Mouse (Mus musculus) CH12.LX (cell line): ENCODE measurements around the gene Cd2. TPM values are rescaled to one million over a fixed set of nuclear protein-coding genes. Genes with fewer than 3 reads are reported as not detected.

Experiments used
- DNase-seq: peaks from one replicate; pipeline ENCODE4 v3.0.0-alpha.2; 2013; ENCODE audit errors: extremely low read depth
- H3K27ac ChIP-seq: 2 replicates; pipeline ENCODE4 v1.5.1; 2012; ENCODE audit warnings: low read depth, mild to moderate bottlenecking, control low read depth, moderate library complexity; ENCODE audit not compliant: insufficient read depth
- H3K27me3 ChIP-seq: replicated peaks from 2 replicates; pipeline ENCODE3; 2012; ENCODE audit warnings: inconsistent platforms
- H3K36me3 ChIP-seq, 2 experiments: replicated peaks in 1 of 2; 2 replicates each; pipeline versions ENCODE3 to v1.6.1; 2012; ENCODE audit warnings: inconsistent platforms in 1 of 2, low read length in 1 of 2, mild to moderate bottlenecking in 1 of 2, mixed read lengths in 1 of 2, moderate library complexity in 1 of 2; ENCODE audit not compliant: control insufficient read depth in 1 of 2, insufficient read depth in 1 of 2
- H3K4me1 ChIP-seq, 2 experiments: 2 replicates each; pipeline ENCODE4 v1.6.1; 2012; ENCODE audit warnings: inconsistent platforms in 1 of 2, moderate library complexity in 1 of 2; ENCODE audit not compliant: insufficient read depth in 2 of 2, control insufficient read depth in 1 of 2
- H3K4me2 ChIP-seq: 2 replicates; pipeline ENCODE4 v1.6.1; 2012; ENCODE audit warnings: low read depth, mild to moderate bottlenecking, control low read depth; ENCODE audit not compliant: poor library complexity, insufficient read depth, severe bottlenecking
- H3K4me3 ChIP-seq, 3 experiments: fragments of 150-350 bp in 1 of 3; sonication (generic) in 1 of 3; replicated peaks in 1 of 3; 2 replicates each; pipeline versions ENCODE3 to v1.5.1; 2011 to 2012; ENCODE audit warnings: low read depth in 2 of 3, low read length in 2 of 3, mild to moderate bottlenecking in 2 of 3, moderate library complexity in 2 of 3, control low read depth in 1 of 3, improper control_type of control experiment in 1 of 3, inconsistent platforms in 1 of 3, mixed read lengths in 1 of 3; ENCODE audit not compliant: poor library complexity in 1 of 3
- H3K79me2 ChIP-seq: replicated peaks from 2 replicates; pipeline ENCODE4 v1.6.1; 2012; ENCODE audit warnings: mild to moderate bottlenecking, moderate library complexity; ENCODE audit not compliant: control insufficient read depth, poor library complexity, insufficient read depth, severe bottlenecking; ENCODE audit errors: extremely low read depth
- H3K9ac ChIP-seq: 2 replicates; pipeline ENCODE4 v1.6.1; 2012; ENCODE audit warnings: low read depth, mild to moderate bottlenecking, control low read depth, moderate library complexity; ENCODE audit not compliant: insufficient read depth
- H3K9me3 ChIP-seq: replicated peaks from 2 replicates; pipeline ENCODE3; 2012; ENCODE audit warnings: low read length, inconsistent platforms, mixed read lengths
- BHLHE40 ChIP-seq: IDR thresholded peaks from 2 replicates; pipeline ENCODE4 v1.6.1; 2011; ENCODE audit warnings: mild to moderate bottlenecking, low read depth, low read length, improper control_type of control experiment
- CHD1 ChIP-seq: IDR thresholded peaks from 2 replicates; pipeline ENCODE4 v1.6.1; 2012; ENCODE audit warnings: low read depth, low read length, improper control_type of control experiment, inconsistent platforms
- CHD2 ChIP-seq: IDR thresholded peaks from 2 replicates; pipeline ENCODE4 v1.6.1; 2011; ENCODE audit warnings: low read length, improper control_type of control experiment
- CTCF ChIP-seq, 2 experiments: IDR thresholded peaks in 1 of 2; conservative IDR thresholded peaks in 1 of 2; 2 replicates each; pipeline ENCODE4 v1.5.1; 2011 to 2012; ENCODE audit warnings: low read depth in 2 of 2, low read length in 2 of 2, improper control_type of control experiment in 1 of 2, inconsistent platforms in 1 of 2, mild to moderate bottlenecking in 1 of 2, moderate library complexity in 1 of 2
- E2F4 ChIP-seq: IDR thresholded peaks from 2 replicates; pipeline ENCODE4 v1.6.1; 2011; ENCODE audit warnings: low read depth, low read length, improper control_type of control experiment; ENCODE audit not compliant: insufficient replicate concordance
- HCFC1 ChIP-seq: IDR thresholded peaks from 2 replicates; pipeline ENCODE4 v1.6.1; 2012; ENCODE audit warnings: low read depth, mild to moderate bottlenecking, inconsistent platforms, low read length, improper control_type of control experiment
- IRF4 ChIP-seq: IDR thresholded peaks from 2 replicates; pipeline ENCODE4 v1.6.1; 2014; ENCODE audit warnings: low read depth, mild to moderate bottlenecking, inconsistent platforms, low read length, improper control_type of control experiment
- JUN ChIP-seq: IDR thresholded peaks from 2 replicates; pipeline ENCODE4 v1.6.1; 2011; ENCODE audit warnings: low read depth, mild to moderate bottlenecking, low read length, improper control_type of control experiment, moderate library complexity; ENCODE audit not compliant: insufficient read depth
- JUND ChIP-seq: conservative IDR thresholded peaks from 2 replicates; pipeline ENCODE4 v1.6.1; 2011; ENCODE audit warnings: low read depth, low read length, improper control_type of control experiment
- KAT2A ChIP-seq: IDR thresholded peaks from 2 replicates; pipeline ENCODE4 v1.6.1; 2012; ENCODE audit warnings: low read length, improper control_type of control experiment, inconsistent platforms; ENCODE audit not compliant: insufficient replicate concordance
- MAZ ChIP-seq: IDR thresholded peaks from 2 replicates; pipeline ENCODE4 v1.6.1; 2012; ENCODE audit warnings: low read depth, mild to moderate bottlenecking, inconsistent platforms, low read length, improper control_type of control experiment, moderate library complexity
- MYC ChIP-seq: IDR thresholded peaks from 2 replicates; pipeline ENCODE4 v1.6.1; 2011; ENCODE audit warnings: low read depth, mild to moderate bottlenecking, improper control_type of control experiment, low read length
- NELFE ChIP-seq: IDR thresholded peaks from 2 replicates; pipeline ENCODE4 v1.6.1; 2011; ENCODE audit warnings: low read depth, low read length, improper control_type of control experiment
- PAX5 ChIP-seq: IDR thresholded peaks from 2 replicates; pipeline ENCODE4 v1.6.1; 2012; ENCODE audit warnings: low read length, inconsistent platforms, mixed read lengths
- POLR2A ChIP-seq: IDR thresholded peaks from 2 replicates; pipeline ENCODE4 v1.6.1; 2011; ENCODE audit warnings: low read depth, mild to moderate bottlenecking, improper control_type of control experiment, low read length
- RAD21 ChIP-seq: IDR thresholded peaks from 2 replicates; pipeline ENCODE4 v1.6.1; 2011; ENCODE audit warnings: low read depth, mild to moderate bottlenecking, low read length, improper control_type of control experiment, moderate library complexity
- SMC3 ChIP-seq: IDR thresholded peaks from 2 replicates; pipeline ENCODE4 v1.6.1; 2011; ENCODE audit warnings: low read depth, low read length, improper control_type of control experiment
- TCF12 ChIP-seq: IDR thresholded peaks from 2 replicates; pipeline ENCODE4 v1.6.1; 2014; ENCODE audit warnings: low read depth, mild to moderate bottlenecking, inconsistent platforms, low read length, improper control_type of control experiment
- UBTF ChIP-seq: IDR thresholded peaks from 2 replicates; pipeline ENCODE4 v1.6.1; 2012; ENCODE audit warnings: low read depth, mild to moderate bottlenecking, inconsistent platforms, low read length, improper control_type of control experiment, moderate library complexity
- ZC3H11A ChIP-seq: IDR thresholded peaks from 2 replicates; pipeline ENCODE4 v1.6.1; 2012; ENCODE audit warnings: low read depth, mild to moderate bottlenecking, inconsistent platforms, low read length, improper control_type of control experiment
- ZKSCAN1 ChIP-seq: IDR thresholded peaks from 2 replicates; pipeline ENCODE4 v1.6.1; 2012; ENCODE audit warnings: low read depth, inconsistent platforms, low read length, improper control_type of control experiment, borderline replicate concordance
- ZMIZ1 ChIP-seq: IDR thresholded peaks from 2 replicates; pipeline ENCODE4 v1.6.1; 2012; ENCODE audit warnings: low read depth, mild to moderate bottlenecking, inconsistent platforms, low read length, improper control_type of control experiment
- ZNF384 ChIP-seq: IDR thresholded peaks from 2 replicates; pipeline ENCODE4 v1.6.1; 2012; ENCODE audit warnings: low read depth, low read length, improper control_type of control experiment, inconsistent platforms
- dilution Hi-C: fragments of 300-500 bp; cut with MboI; formaldehyde crosslinking; loops from 2 replicates; pipeline ENCODE4 v1.14.3; 2020; ENCODE audit warnings: low sequenced_read_pairs; ENCODE audit not compliant: extremely low pct_unique_long_range_greater_than_20kb, extremely low pct_ligation_motif_present
- in situ Hi-C: fragments of 300-500 bp; cut with MboI; formaldehyde crosslinking; loops from 3 replicates; pipeline ENCODE4 v1.14.3; 2019; ENCODE audit warnings: low sequenced_read_pairs, low pct_ligation_motif_present, low pct_unique_long_range_greater_than_20kb, mixed read lengths
- polyA plus RNA-seq: library from polyadenylated mRNA; unstranded; fragments of >175 nt; gene quantifications from 2 replicates; pipeline ENCODE4 v1.2.1, GENCODE M21; 2012; ENCODE audit warnings: low read depth; ENCODE audit not compliant: insufficient read length
- total RNA-seq, 2 experiments: library from RNA; depleted of rRNA; stranded (reverse); fragments of 300-350 nt in 1 of 2; fragments of >200 nt in 1 of 2; gene quantifications; 2 replicates each; pipeline ENCODE4 v1.2.3; 2012 to 2014

The Cd2 gene
- total and polyA plus RNA-seq, 3 experiments = 9.5 to 35.0 (median 18.0) TPM

GRCm38 (mm10) chr3:101283869-101284706 is 3.7 kb downstream of the Cd2 start:
- Histone ChIP-seq H3K79me2 (no peaks in the 10 kb centered on the region), H3K4me1 (peaks cover 5 to 66% of the 10 kb centered on the region in 2 experiments; a peak in 3 of 4 replicates), H3K27me3 (no peaks in the 10 kb centered on the region), H3K9ac (no peak overlapping the region), H3K4me2 (no peak overlapping the region), H3K9me3 (peaks cover 2% of the 10 kb centered on the region), H3K36me3 (peaks cover 0 to 21% of the 10 kb centered on the region in 2 experiments), H3K4me3 (no peak overlapping the region), H3K27ac (no peak overlapping the region)
- in situ Hi-C loops (no loop called here), dilution Hi-C loops (no loop called here)
- TF ChIP-seq NELFE = no peak
- TF ChIP-seq ZNF384 = no peak
- TF ChIP-seq ZC3H11A = no peak
- no peak for TF ChIP-seq HCFC1
- TF ChIP-seq CTCF (conservative IDR thresholded peaks at IDR 0.05 in 1 of 2, IDR thresholded peaks at IDR 0.05 in 1 of 2; ENCODE audit: low read depth in 2 of 2, low read length in 2 of 2) = no peak
- TF ChIP-seq MAZ = no peak
- TF ChIP-seq KAT2A = no peak
- no peak for TF ChIP-seq CHD1
- DNase-seq = no peak

DNA sequence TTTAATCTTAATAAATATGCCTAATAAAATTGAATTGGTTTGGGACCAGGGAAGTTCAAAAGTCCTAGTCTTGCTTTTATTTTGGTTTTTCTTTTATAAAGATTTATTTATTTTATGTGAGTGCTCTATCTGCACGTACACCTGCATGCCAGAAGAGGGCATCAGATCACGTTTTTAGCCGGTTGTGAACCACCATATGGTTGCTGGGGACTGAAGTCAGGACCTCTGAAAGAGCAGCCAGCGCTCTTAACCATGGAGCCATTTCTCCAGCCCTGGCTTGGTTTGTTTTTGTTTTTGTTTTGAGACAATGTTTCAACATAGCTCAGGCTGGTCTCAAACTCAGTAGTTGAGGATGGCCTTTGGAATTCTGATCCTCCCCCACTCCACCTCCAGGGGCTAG is 4.3 kb downstream of the Cd2 start:
- dilution Hi-C loops = no loop called here
- peaks cover 5 to 60% of the 10 kb centered on the region in 2 experiments; a peak in 3 of 4 replicates for H3K4me1 ChIP-seq
- TF ChIP-seq JUND (no peak), SMC3 (peak; percentile 18; the same call in 1 of the 2 replicates), RAD21 (no peak; the same call in 1 of the 2 replicates)
- TF ChIP-seq, all 38 proteins: peak for 1
- Histone ChIP-seq H3K79me2 (no peaks in the 10 kb centered on the region), H3K9ac (no peak overlapping the region), H3K9me3 (peaks cover 2% of the 10 kb centered on the region), H3K36me3 (peaks cover 0 to 27% of the 10 kb centered on the region in 2 experiments), H3K4me2 (no peak overlapping the region), H3K27me3 (no peaks in the 10 kb centered on the region), H3K4me3 (no peak overlapping the region), H3K27ac (no peak overlapping the region)
- in situ Hi-C loops = no loop called here
- no peak for DNase-seq

- no peak overlapping the region for H3K4me3 ChIP-seq
- in situ Hi-C loops (no loop called here), dilution Hi-C loops (no loop called here)
- no peak overlapping the region for H3K27ac ChIP-seq
- H3K9ac ChIP-seq = no peak overlapping the region
- H3K4me1 ChIP-seq = peaks cover 5 to 52% of the 10 kb centered on the region in 2 experiments; a peak in 3 of 4 replicates
- peaks cover 0 to 31% of the 10 kb centered on the region in 2 experiments for H3K36me3 ChIP-seq
- DNase-seq = no peak
- H3K9me3 ChIP-seq = peaks cover 2% of the 10 kb centered on the region
- H3K4me2 ChIP-seq = no peak overlapping the region
- no peaks in the 10 kb centered on the region for H3K27me3 ChIP-seq
- no peaks in the 10 kb centered on the region for H3K79me2 ChIP-seq
- no peak for TF ChIP-seq POLR2A
- no peak for TF ChIP-seq ZMIZ1
- no peak for TF ChIP-seq BHLHE40
- TF ChIP-seq JUND = no peak
- no peak for TF ChIP-seq CHD1
- TF ChIP-seq TCF12 = no peak
- TF ChIP-seq JUN = no peak
- no peak for TF ChIP-seq CTCF (conservative IDR thresholded peaks at IDR 0.05 in 1 of 2, IDR thresholded peaks at IDR 0.05 in 1 of 2; ENCODE audit: low read depth in 2 of 2, low read length in 2 of 2)
- no peak for TF ChIP-seq ZKSCAN1
- TF ChIP-seq PAX5 = no peak
- no peak for TF ChIP-seq IRF4
- no peak for TF ChIP-seq CHD2
- TF ChIP-seq E2F4 = no peak
- no peak for TF ChIP-seq RAD21
- TF ChIP-seq KAT2A = no peak
- TF ChIP-seq MYC = no peak
- no peak for TF ChIP-seq UBTF
- no peak for TF ChIP-seq ZC3H11A
Observed at GRCm38 (mm10) chr3:101282556-101283180, 5.1 kb downstream of the Cd2 start.
